Mouse (Mus musculus) adrenal gland, postnatal 36 days (tissue): Measurements from ENCODE around the gene Cd44. TPM values are rescaled to one million over a fixed set of nuclear protein-coding genes. Genes with fewer than 3 reads are reported as not detected.

Source experiments
- DNase-seq, 2 experiments: peaks; one replicate each; pipeline ENCODE4 v3.0.0; 2021; ENCODE audit warnings: mixed read lengths in 1 of 2
- total RNA-seq, 2 experiments: library from RNA; stranded (reverse); gene quantifications; 2 replicates each; pipeline ENCODE4 v1.2.3; 2021

The Cd44 gene
- total RNA-seq, 2 experiments from 2014 or later = 59.9 to 62.0 TPM

DNA sequence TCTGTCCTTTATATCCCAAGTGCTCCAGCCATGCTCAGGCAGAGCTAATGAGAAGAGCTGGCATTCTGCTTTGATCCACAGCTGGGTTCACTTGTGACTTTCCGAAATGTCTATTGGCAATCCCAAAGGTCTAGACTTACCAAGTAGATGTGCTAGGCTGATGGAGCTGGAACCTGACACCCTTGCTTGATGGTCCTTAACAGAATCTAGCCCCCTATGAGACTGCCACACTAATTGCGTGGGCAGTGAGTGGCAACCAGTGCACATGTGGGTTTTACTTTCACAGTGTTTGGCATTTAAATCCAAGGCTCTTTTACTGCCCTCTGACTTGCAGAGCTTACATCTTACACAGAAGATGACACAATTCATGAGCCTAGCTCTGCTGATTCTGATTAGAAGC lies 29.0 kb downstream of the Cd44 start:
- no peak for DNase-seq

DNA sequence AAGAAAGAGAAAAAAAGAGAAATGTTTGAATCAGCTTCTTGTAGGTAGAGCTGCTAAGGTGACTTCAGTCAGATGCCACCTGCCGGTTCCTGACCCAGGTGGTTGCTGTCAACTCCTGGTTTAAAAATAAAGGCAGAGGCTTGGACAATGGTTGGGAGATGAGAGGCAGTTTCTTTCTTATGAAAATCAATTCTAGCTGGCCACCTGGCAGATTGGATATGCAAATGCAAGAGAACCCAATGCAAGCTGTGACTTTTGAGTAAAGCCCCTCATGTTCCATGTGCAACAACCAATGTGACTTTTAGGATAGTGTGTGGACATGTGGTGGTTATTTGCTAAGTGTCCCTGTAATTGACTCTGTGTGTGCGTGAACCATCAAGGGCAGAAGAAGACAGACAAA lies 33.0 kb downstream of the Cd44 start:
- no peak for DNase-seq

DNA sequence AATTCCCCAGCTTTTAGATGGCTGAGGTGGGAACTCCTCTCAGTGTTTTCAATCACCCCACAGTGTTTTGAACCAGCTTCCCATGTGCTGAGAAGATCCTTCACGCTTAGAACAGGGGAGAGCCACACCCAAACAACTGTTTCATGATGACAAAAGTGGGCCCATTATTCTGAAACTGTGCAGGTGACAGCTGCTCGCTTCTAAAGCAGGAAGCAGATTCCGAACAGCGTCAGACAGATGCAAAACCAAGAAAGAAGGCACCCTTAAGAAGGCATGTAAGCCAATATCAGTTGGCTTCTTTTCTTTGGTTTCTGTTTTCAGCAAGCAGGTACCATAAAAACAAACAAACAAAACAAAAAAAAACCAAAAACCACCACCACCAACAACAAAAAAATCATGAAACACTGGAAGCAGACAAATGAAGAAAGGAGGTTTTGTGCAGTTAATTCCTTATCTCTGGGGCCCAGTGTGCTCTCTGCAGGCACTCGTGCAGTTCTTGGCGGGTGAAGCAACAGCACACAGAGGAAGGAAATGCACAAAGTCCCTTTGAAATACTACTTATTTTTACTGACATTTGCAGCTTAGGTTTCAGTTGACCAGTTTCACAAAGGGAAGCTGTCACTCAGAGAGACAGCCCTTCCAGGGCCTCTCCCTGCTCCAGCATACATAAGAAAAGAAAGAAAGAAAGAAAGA lies 33.9 kb downstream of the Cd44 start:
- no peak for DNase-seq

DNA sequence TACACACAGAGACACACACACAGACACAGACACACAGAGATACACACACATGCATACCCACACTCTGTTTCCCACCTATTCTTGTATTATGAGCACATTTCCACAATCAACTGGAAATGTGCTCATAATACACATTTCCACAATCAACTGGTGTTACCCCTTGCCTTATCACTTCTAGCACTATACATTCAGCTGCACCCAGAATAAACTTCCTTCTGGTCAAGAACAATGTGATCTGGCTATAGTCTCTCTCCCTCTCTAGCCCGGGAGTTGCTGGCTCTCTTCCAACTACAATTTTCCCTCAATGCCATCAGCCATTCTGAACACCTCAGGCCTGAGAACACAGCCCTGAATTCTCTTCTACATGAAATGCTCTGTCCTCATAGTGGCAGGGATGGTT lies 34.9 kb downstream of the Cd44 start:
- peak; percentile 27 to 47 for DNase-seq

DNA sequence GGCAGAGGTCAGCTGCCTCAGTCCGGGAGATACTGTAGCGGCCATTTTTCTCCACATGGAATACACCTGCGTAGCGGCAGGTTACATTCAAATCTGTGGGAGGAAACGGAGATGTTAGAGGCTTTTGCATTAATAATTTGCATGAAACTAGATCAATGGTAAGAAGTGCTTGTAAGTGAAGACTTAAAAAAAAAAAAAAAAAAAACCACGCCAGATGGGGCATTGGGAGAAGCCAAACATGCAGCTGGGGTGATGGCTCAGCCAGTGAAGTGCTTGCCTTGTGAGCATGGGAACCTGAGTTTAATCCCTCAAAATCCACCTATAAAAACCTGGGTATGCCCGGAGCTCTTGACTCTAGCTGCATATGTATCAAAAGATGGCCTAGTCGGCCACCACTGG lies 36.1 kb downstream of the Cd44 start:
- DNase-seq = no peak

DNA sequence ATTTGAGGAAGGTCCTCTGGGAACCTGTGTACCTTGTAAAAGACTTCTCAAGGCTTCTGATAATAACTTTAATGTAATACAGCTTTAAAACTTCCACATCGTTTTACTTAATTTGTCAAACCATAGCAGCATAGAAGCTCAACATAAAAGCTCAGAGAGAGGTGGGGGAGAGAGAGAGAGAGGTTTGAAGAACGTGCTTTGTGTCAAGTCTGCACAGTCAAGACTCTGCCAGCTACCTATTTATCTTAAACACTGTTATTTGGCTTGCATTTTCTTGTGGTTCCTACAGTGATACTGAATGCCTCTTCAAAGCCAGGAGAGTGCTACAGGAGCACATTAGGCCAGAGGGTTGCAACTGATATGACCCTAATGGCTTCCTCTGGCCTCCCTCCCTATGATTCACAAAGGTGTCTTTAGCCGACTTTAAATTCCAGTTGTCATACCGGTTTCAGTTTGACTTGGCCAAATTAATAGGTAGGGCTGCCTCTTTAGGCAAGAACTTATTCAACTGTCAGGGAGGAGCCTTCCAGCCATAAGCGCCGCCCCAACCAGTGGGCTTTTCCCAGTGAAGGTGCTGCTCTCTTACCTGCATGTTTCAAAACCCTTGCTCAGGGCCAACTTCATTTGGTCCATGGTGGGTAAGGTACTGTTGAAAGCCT lies 36.6 kb downstream of the Cd44 start:
- no peak for DNase-seq

DNA sequence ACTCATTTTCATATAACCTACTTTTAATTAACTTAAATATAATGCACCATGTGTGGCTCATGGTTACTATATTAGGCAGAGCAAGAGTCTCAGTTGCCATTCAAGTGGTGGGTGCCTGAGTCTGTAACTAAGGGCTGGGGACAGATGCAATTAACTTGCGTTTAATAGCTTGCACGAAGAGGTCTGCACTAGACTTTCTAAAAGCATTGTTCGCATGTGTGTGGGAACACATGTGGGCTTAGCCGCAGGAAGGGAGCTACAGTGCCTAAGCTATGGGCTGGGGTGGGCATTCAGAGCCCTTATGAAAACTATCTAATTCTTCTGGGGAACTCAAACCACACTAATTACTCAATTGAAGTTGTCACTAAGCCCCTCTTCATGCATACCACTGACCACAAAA lies 37.4 kb downstream of the Cd44 start:
- no peak for DNase-seq

DNA sequence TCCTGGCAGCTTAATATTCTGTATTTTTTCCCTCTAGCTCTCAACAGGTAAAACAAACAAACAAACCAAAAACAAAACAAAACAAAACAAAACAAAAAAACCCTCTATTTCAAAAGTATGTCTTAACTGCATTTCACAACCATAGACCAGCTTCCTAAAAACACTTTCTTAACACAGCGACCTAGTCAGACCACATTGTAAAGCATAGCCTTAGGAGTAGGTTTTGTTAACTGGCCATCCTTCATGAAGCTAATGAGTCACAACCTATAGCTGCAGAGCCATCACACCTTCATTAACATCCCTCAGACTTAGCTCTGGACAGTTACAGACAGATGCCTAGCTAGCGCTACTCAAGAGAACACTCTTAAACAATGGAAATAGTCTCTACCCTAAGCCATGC lies 37.9 kb downstream of the Cd44 start:
- DNase-seq = no peak

DNA sequence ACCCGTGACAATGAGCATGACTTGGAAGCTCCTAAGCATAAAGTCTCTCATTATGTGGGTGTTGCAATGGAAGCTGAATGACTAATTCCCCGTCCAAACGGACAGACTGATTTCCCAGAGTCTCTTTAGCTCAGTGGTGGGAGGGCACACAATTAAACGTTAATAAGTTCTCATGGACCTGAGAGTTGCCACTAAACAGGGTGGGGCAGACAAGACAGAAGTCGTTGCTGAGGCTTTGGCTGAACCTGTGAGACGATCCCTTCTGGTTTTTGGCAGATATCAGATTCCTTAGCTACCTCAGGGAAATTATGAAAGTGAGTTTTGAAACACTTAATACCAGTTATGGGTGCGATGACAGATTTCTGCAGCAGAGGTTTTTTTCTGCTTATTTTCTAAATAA lies 38.8 kb downstream of the Cd44 start:
- no peak for DNase-seq

DNA sequence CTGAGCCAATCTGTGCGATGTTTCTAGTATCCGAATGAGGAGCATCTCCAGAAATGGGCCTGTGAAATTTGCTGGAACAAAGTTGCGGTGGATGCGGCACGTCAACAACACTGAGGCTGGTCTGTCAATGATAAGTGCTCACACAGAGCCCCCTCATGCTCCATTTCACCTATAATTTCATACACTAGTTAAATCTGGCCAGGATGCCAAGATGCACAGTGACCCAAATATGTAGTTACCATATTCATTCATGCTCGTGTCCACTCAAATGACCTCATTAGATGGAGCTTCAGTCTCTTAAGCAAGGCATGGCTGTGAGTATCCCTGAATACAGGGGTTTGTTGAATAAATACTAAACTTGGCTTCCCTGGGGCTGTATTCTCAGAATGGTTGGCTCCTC lies 43.2 kb downstream of the Cd44 start:
- DNase-seq = no peak

DNA sequence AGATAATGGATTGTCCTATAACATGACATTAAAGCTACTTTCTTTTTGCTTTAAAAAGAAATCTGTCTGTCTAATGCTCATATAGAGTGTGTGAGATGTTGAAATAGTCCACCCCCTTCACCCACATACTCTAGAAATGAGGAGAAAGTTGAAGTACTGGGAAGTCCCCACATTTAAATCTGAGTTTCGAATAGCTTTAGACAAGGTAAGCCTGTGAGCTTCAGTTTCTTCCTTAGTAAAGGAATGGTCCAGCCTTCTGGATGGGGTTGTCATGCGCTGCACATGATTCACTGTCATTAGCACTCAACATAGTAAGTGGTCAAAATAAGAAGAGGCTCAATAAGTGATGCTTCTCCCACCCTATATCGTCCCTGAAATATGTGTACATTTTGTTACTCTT lies 48.2 kb downstream of the Cd44 start:
- no peak for DNase-seq

DNA sequence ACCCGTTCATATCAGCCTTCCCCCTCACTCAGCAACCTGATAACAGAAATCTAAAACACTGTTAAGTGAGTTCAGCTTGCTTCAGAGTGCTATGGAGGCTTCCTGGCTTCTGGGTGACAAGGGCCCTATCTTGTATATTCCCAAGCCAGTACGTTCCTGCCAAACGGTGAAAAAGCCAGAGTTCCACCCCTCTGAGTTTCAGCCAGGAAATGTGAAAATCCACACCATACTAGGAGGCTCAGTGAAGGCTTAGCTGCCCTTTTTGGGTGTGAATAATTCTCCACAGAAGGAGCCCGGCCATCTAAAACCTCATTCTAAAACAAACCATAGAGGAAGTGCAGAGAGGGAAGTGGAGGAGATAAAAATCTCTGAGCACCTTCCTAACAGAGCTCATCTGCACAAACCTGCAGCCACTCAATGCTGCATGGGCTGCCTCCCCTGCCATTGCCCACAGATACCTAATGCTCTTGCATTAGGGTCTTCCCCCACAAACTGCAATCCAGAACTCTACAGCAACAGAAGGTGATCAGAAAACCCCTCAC lies 49.5 kb downstream of the Cd44 start:
- DNase-seq = no peak

DNA sequence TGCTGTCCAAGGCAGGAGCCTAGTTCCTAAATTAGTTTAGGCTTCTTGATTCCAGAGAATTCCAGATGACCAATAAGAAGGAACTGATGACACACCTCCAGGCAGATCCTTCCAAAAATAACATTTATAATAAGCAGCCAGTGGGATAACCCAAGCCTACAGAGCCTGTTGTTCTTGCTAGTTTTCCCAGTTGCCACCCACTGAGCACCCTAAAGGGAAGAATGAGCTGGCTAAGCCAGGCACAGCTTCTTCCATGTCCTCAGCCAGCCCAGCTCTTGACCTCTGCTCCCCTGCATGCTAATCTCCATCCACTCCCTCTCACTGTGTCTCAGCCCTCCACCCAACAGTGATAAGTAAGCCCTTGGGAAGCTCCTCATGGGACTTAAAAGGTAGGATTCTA lies 51.4 kb downstream of the Cd44 start:
- DNase-seq = no peak

DNA sequence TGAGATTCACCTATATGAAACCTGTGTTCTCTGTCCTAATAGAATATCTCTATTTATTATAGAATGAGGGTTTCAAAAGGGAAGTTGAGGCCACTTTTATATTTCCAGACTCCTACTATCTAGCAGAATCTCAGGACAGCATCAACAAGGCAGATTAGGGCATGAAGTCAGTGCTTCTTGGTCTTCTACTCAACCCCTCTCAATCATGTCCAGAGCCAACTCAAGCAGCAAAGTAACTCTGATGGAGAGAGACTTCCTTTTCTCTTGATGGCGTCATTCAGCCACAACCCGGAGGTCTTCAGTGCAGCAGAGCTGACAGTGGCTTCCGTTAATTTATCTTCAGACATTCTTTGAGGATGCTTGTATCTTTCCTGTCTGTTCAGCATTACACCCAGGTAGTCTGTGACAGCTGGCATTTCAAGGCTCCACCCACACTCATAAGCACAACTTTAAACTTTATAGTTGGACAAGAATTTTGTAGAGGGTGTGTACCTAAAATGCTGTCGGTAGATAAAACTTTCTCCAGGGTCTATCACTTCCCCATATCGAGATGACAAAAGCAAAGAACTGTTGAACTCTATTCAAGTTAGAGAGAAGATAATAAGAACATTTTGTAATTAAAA lies 52.5 kb downstream of the Cd44 start:
- no peak for DNase-seq

DNA sequence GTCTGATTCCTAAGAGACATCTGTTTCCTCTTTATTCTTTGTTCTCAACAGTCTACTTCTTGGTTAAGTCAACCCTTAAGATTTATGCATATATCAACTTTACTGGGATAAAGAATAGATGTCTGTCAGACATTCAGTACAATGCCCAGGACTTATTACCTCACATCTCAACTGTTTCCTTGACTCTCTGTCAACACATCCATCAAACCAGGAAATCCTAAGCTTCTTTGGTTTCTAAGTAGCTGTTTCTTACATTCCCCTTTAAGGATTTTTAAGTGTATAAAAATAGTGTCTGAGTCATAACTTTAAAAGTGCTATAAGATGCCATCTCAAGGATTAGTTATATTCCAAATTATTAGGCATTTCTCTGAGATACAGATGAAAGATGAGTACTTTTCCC lies 60.2 kb downstream of the Cd44 start:
- no peak for DNase-seq

DNA sequence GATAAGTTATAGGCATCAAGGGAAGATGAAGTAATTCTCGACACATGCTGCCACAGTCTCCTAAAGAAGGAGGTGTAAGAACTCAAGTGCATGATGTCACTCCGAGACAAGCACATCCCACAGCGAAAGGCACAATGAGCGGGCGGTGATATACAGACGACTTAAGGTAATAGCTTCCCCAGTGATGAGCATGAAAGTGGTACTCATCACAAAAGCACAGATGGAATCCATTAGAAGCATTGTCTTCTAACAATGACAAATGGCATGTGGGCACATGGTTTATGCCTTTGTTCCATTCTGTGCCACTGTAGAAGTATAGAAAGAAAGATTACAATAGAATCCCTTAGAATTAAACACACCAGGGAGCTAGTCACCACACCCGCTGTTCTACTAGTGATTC lies 63.3 kb downstream of the Cd44 start:
- no peak for DNase-seq

DNA sequence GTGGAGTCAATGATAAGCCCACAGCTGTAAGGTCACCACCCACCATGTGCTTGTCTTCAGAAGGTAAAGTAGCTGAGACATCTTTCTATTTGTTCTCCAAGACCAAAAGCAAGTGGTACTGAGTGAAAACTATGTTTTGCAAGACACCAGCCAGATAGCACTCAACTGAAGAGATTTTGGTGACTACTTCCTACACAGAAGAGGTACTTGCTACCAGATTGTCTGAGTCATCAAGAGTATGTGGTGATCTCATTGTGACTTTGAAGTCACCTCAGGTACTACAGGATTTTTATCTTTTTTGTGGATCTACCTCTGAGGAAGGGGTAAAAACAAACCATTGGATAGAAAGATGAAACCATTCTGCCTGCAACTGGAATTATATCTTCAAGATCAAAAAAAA lies 69.9 kb downstream of the Cd44 start:
- no peak for DNase-seq

DNA sequence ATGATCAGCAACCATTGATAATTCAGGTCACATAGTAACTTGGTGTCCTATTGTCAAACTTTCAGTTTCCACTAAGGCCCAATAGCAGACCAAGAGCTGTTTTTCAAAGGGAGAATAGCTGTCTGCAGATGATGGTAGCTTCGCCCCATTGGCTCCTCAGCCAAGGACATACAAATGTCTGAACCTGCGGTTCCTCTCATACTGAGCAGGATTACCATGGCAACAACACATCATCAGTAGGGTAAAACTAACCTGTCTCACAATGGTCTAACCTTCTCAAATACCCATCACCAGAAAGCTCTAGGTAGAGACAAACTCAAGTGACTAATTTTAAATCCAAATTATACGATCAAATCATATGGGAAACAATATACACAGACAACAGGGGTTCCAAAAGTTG lies 72.3 kb downstream of the Cd44 start:
- peak; percentile 72 to 79 for DNase-seq

DNA sequence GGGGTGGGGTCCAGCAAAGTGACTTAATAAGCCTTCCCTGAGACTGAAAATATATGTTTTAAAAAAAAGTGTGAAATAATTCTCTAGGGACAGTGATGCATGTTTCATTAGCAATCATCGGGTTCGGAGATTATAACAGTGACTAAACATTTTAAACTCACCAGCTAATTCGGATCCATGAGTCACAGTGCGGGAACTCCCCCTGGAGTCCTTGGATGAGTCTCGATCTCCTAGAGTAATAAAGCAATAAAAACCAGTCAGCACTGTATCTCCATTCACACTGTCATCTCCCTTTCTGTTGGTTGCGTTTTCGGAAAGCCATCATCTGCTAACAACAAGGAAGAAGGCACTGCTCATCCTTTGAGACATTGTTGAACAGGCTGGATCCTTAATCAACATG lies 73.1 kb downstream of the Cd44 start:
- peak; percentile 26 to 43 for DNase-seq

DNA sequence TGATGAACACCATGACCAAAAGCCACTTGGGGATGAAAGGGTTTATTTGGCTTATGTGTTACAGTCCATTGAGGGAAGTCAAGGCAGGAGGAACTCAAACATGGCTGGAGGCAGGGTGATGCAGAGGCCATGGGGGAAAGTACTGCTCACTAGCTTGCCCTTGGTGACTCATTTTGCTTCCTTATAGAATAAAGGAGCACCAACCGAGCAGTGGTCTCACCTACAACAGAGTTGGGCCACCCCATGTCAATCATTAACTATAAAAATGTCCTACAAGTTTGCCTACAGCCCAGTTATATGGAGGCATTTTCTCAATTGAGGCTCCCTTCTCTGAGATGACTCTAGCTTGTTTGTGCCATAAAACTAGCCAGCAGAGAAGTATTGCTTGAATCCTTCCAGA lies 73.6 kb downstream of the Cd44 start:
- DNase-seq = no peak

DNA sequence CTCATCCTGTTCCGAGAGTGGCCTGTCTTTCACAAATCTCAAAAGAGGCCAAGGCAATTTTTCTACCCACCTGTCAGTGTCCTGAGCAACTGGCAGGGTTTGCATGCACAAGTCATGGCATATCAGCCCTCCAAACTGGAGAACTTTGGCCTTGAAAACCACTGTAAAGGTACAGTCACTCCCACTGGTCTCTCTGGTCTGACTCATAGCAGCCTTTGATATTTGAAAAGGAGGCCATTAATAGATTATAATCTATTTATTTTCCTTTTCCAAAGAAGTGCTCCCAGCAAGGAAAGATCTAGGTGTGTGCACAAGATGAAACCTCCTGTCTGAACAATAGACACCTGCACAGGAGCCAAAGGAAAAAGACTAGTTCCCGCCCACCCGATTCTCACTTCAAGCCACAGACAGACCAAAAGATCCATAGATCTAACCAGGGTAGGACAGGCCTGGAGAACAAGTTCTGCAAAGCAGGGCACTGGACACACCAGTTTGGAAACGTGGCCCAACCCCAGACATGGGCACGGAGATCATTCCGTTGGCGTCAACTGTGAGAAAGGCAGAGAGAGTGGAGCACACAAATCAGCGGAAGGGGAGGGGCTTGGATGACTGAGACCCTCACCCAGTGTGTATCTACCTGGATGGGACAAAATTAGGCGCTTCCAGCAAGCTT lies 75.4 kb downstream of the Cd44 start:
- DNase-seq = peak; percentile 25 to 43

DNA sequence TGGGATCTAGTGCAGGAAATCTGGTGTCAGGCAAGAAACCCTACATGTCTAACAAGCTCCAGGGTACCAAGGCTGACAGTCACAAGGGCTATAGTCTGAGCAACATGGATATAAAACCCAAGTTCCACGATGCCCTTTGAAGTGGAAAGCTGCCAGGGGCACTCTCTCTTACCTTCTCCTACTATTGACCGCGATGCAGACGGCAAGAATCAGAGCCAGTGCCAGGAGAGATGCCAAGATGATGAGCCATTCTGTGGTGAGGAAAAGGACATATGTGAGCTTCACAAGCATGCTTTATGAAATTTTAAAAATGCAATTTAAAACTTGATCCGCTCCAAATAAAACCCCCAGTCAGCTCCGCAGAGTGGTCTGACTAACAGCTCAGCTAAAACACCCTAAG lies 79.4 kb downstream of the Cd44 start:
- no peak for DNase-seq

DNA sequence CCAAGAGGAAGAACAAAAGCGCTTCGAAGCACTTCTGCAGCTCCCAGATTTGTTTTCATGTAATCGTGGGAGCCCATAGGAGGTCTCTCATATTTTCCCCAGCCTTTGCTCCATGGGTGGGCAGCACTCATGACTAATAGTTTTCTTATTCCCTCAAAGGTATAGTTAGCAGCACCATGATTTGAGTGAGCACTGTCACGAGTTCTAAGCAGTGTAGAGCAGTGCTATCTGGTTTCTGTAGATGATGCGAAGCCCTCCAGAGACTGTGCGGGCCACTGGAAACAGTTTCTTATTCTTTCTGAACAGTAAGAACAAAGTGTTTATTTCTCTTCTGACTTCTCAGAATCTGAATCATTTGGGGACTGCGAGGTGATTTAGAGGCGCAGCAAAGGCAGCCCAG lies 80.7 kb downstream of the Cd44 start:
- no peak for DNase-seq
